Mouse (Mus musculus): Measurements from ENCODE around the gene Cep350. TPM values are rescaled to one million over a fixed set of nuclear protein-coding genes. Genes with fewer than 3 reads are reported as not detected.

Cep350 gene
- polyA plus RNA-seq, 1 experiment = 3.4 TPM

DNA sequence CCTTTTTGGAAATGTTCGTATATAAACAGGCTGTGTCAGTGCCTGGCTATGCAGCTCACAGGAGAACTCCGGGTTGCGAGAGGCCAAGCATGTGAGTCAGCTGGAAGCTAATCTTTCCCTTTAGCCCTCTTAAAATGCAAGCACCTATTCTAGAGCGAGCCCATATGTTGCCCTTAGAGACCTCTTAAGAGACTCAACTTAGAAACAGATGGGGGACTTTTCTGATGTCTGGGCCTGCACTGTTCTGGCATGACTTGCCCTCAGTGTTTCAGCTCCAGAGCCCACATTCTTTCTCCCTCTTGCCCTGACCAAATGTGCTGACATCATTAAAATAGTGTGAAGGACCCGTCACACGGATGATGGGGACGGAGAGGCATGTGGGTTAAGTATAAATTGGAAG lies 162.4 kb downstream of the Cep350 start:
- peak overlapping the region; percentile 74 for H3K4me3 ChIP-seq
- peak overlapping the region; percentile 97 for H3K4me2 ChIP-seq (ENCODE audit: low read depth)
- TF ChIP-seq MAX (IDR thresholded peaks at IDR 0.05; ENCODE audit: low read depth) (no peak), E2F4 (IDR thresholded peaks at IDR 0.05; ENCODE audit: insufficient read depth) (no peak), MYOG (IDR thresholded peaks at IDR 0.05; ENCODE audit: control insufficient read depth in 1 of 3, insufficient read depth in 1 of 3, insufficient read length in 2 of 3, low read depth in 2 of 3) (no peak)
- H3ac ChIP-seq (ENCODE audit: control insufficient read depth, insufficient read length) = no peak overlapping the region
- no peaks in the 10 kb centered on the region for H3K36me3 ChIP-seq (ENCODE audit: control insufficient read depth, insufficient read depth)
- H3K27me3 ChIP-seq (ENCODE audit: control insufficient read depth, insufficient read depth, insufficient read length) = no peaks in the 10 kb centered on the region
- peaks cover 15% of the 10 kb centered on the region for H3K79me2 ChIP-seq (ENCODE audit: control insufficient read depth, insufficient read depth)

- H3K4me3 ChIP-seq = peak overlapping the region; percentile 74
Measured at GRCm38 (mm10) chr1:155809706-155810442, 163.2 kb downstream of the Cep350 start.

GRCm38 (mm10) chr1:155808261-155808660 lies 164.8 kb downstream of the Cep350 start:
- no peak overlapping the region for H3ac ChIP-seq (ENCODE audit: control insufficient read depth, insufficient read length)
- H3K4me2 ChIP-seq (ENCODE audit: low read depth) = no peak overlapping the region
- TF ChIP-seq REST (IDR thresholded peaks at IDR 0.05; ENCODE audit: insufficient read depth, insufficient read length) (no peak), TCF3 (IDR thresholded peaks at IDR 0.05; ENCODE audit: insufficient read length, low read depth) (no peak), E2F4 (IDR thresholded peaks at IDR 0.05; ENCODE audit: insufficient read depth) (no peak), TCF12 (IDR thresholded peaks at IDR 0.05; ENCODE audit: insufficient read depth, poor library complexity, severe bottlenecking) (no peak), CEBPB (IDR thresholded peaks at IDR 0.05; ENCODE audit: insufficient read depth, poor library complexity, severe bottlenecking) (no peak), USF1 (IDR thresholded peaks at IDR 0.05; ENCODE audit: low read depth) (no peak), MYOG (IDR thresholded peaks at IDR 0.05; ENCODE audit: control insufficient read depth in 1 of 3, insufficient read depth in 1 of 3, insufficient read length in 2 of 3, low read depth in 2 of 3) (no peak), MYOD1 (IDR thresholded peaks at IDR 0.05; ENCODE audit: control insufficient read depth in 1 of 3, insufficient read length in 2 of 3, low read depth in 2 of 3) (no peak), MAX (IDR thresholded peaks at IDR 0.05; ENCODE audit: low read depth) (no peak), POLR2AphosphoS2 (IDR thresholded peaks at IDR 0.05; ENCODE audit: insufficient read length, low read depth) (no peak), SRF (IDR thresholded peaks at IDR 0.05; ENCODE audit: control insufficient read depth, insufficient read length, low read depth) (no peak)

More at GRCm38 (mm10) chr1:155809706-155810442, 163.2 kb downstream of the Cep350 start:
- Histone ChIP-seq H3K36me3 (ENCODE audit: control insufficient read depth, insufficient read depth) (no peaks in the 10 kb centered on the region), H3K4me2 (ENCODE audit: low read depth) (peak overlapping the region; percentile 97), H3K27me3 (ENCODE audit: control insufficient read depth, insufficient read depth, insufficient read length) (no peaks in the 10 kb centered on the region), H3K79me2 (ENCODE audit: control insufficient read depth, insufficient read depth) (peaks cover 15% of the 10 kb centered on the region), H3ac (ENCODE audit: control insufficient read depth, insufficient read length) (no peak overlapping the region)
- no peak for TF ChIP-seq CEBPB (IDR thresholded peaks at IDR 0.05; ENCODE audit: insufficient read depth, poor library complexity, severe bottlenecking)
- TF ChIP-seq POLR2A (IDR thresholded peaks at IDR 0.05; ENCODE audit: insufficient read length, low read depth) = no peak
- TF ChIP-seq E2F4 (IDR thresholded peaks at IDR 0.05; ENCODE audit: insufficient read depth) = no peak
- TF ChIP-seq MYOG (IDR thresholded peaks at IDR 0.05; ENCODE audit: control insufficient read depth in 1 of 3, insufficient read depth in 1 of 3, insufficient read length in 2 of 3, low read depth in 2 of 3) = peak in 2 of 3 experiments; percentile 13 to 72
- TF ChIP-seq TCF3 (IDR thresholded peaks at IDR 0.05; ENCODE audit: insufficient read length, low read depth) = no peak
- TF ChIP-seq REST (IDR thresholded peaks at IDR 0.05; ENCODE audit: insufficient read depth, insufficient read length) = no peak
- peak; percentile 3 for TF ChIP-seq TCF12 (IDR thresholded peaks at IDR 0.05; ENCODE audit: insufficient read depth, poor library complexity, severe bottlenecking)
- peak in 2 of 3 experiments; percentile 52 to 60 for TF ChIP-seq MYOD1 (IDR thresholded peaks at IDR 0.05; ENCODE audit: control insufficient read depth in 1 of 3, insufficient read length in 2 of 3, low read depth in 2 of 3)
- TF ChIP-seq POLR2AphosphoS2 (IDR thresholded peaks at IDR 0.05; ENCODE audit: insufficient read length, low read depth) = no peak
- TF ChIP-seq USF1 (IDR thresholded peaks at IDR 0.05; ENCODE audit: low read depth) = no peak
- TF ChIP-seq MAX (IDR thresholded peaks at IDR 0.05; ENCODE audit: low read depth) = no peak
- TF ChIP-seq SRF (IDR thresholded peaks at IDR 0.05; ENCODE audit: control insufficient read depth, insufficient read length, low read depth) = no peak

GRCm38 (mm10) chr1:155805607-155806006 lies 167.4 kb downstream of the Cep350 start:
- Histone ChIP-seq H3K4me2 (ENCODE audit: low read depth) (no peak overlapping the region), H3ac (ENCODE audit: control insufficient read depth, insufficient read length) (no peak overlapping the region)

More at GRCm38 (mm10) chr1:155808261-155808660, 164.8 kb downstream of the Cep350 start:
- no peaks in the 10 kb centered on the region for H3K27me3 ChIP-seq (ENCODE audit: control insufficient read depth, insufficient read depth, insufficient read length)
- peaks cover 15% of the 10 kb centered on the region for H3K79me2 ChIP-seq (ENCODE audit: control insufficient read depth, insufficient read depth)
- H3K36me3 ChIP-seq (ENCODE audit: control insufficient read depth, insufficient read depth) = no peaks in the 10 kb centered on the region
- no peak overlapping the region for H3K4me3 ChIP-seq

More at GRCm38 (mm10) chr1:155805607-155806006, 167.4 kb downstream of the Cep350 start:
- H3K36me3 ChIP-seq (ENCODE audit: control insufficient read depth, insufficient read depth) = no peaks in the 10 kb centered on the region
- peaks cover 9% of the 10 kb centered on the region for H3K79me2 ChIP-seq (ENCODE audit: control insufficient read depth, insufficient read depth)
- TF ChIP-seq USF1 (IDR thresholded peaks at IDR 0.05; ENCODE audit: low read depth) = no peak
- no peak for TF ChIP-seq E2F4 (IDR thresholded peaks at IDR 0.05; ENCODE audit: insufficient read depth)
- TF ChIP-seq POLR2AphosphoS2 (IDR thresholded peaks at IDR 0.05; ENCODE audit: insufficient read length, low read depth) = no peak
- no peak for TF ChIP-seq REST (IDR thresholded peaks at IDR 0.05; ENCODE audit: insufficient read depth, insufficient read length)
- no peak for TF ChIP-seq TCF12 (IDR thresholded peaks at IDR 0.05; ENCODE audit: insufficient read depth, poor library complexity, severe bottlenecking)
- no peak for TF ChIP-seq POLR2A (IDR thresholded peaks at IDR 0.05; ENCODE audit: insufficient read length, low read depth)
- TF ChIP-seq MYOD1 (IDR thresholded peaks at IDR 0.05; ENCODE audit: control insufficient read depth in 1 of 3, insufficient read length in 2 of 3, low read depth in 2 of 3) = no peak
- no peak for TF ChIP-seq CEBPB (IDR thresholded peaks at IDR 0.05; ENCODE audit: insufficient read depth, poor library complexity, severe bottlenecking)
- no peak for TF ChIP-seq MAX (IDR thresholded peaks at IDR 0.05; ENCODE audit: low read depth)
- TF ChIP-seq TCF3 (IDR thresholded peaks at IDR 0.05; ENCODE audit: insufficient read length, low read depth) = no peak
- no peak for TF ChIP-seq MYOG (IDR thresholded peaks at IDR 0.05; ENCODE audit: control insufficient read depth in 1 of 3, insufficient read depth in 1 of 3, insufficient read length in 2 of 3, low read depth in 2 of 3)
- TF ChIP-seq SRF (IDR thresholded peaks at IDR 0.05; ENCODE audit: control insufficient read depth, insufficient read length, low read depth) = no peak
- H3K4me3 ChIP-seq = no peak overlapping the region
- no peaks in the 10 kb centered on the region for H3K27me3 ChIP-seq (ENCODE audit: control insufficient read depth, insufficient read depth, insufficient read length)

Data from myocyte (in vitro differentiated cells).